Mouse (Mus musculus): ENCODE data around the gene Acoxl. TPM values are rescaled to one million over a fixed set of nuclear protein-coding genes. Genes with fewer than 3 reads are reported as not detected.

The Acoxl gene
- total and polyA plus RNA-seq, 3 experiments: 0.05 TPM; not detected in 1

GRCm38 (mm10) chr2:127968944-127969343, 130.3 kb downstream of the Acoxl start:
- peaks cover 12% of the 10 kb centered on the region for H3K4me1 ChIP-seq (ENCODE audit: insufficient read depth, low read depth, low read length)
- no peaks in the 10 kb centered on the region for H3K9me3 ChIP-seq (replicated peaks)
- H3K36me3 ChIP-seq (replicated peaks): no peaks in the 10 kb centered on the region
- TF ChIP-seq CTCF (IDR thresholded peaks at IDR 0.05; ENCODE audit: low read depth, low read length): no peak
- TF ChIP-seq POLR2AphosphoS5 (IDR thresholded peaks at IDR 0.05; ENCODE audit: insufficient replicate concordance, low read depth, low read length): no peak
- TF ChIP-seq GATA2 (IDR thresholded peaks at IDR 0.05; ENCODE audit: borderline replicate concordance, low read depth, low read length): no peak
- no peak for TF ChIP-seq GATA1 (IDR thresholded peaks at IDR 0.05; ENCODE audit: borderline replicate concordance, low read length)
- no peak for TF ChIP-seq TAL1 (conservative IDR thresholded peaks at IDR 0.05; ENCODE audit: low read depth, low read length)
- H3K4me3 ChIP-seq (ENCODE audit: low read depth, low read length): no peak overlapping the region
- DNase-seq (ENCODE audit: low spot score) (no peak), ATAC-seq (ENCODE audit: extremely low read depth, insufficient number of reproducible peaks, low FRiP score, poor library complexity, severe bottlenecking) (peak; percentile 34; the same call in 1 of the 2 replicates)
- peaks cover 10% of the 10 kb centered on the region for H3K27me3 ChIP-seq (ENCODE audit: insufficient read depth, low read length)

GRCm38 (mm10) chr2:127976276-127976675, 137.6 kb downstream of the Acoxl start:
- Histone ChIP-seq H3K27me3 (ENCODE audit: insufficient read depth, low read length) (peaks cover 11% of the 10 kb centered on the region), H3K9me3 (replicated peaks) (no peaks in the 10 kb centered on the region), H3K36me3 (replicated peaks) (no peaks in the 10 kb centered on the region), H3K4me3 (ENCODE audit: low read depth, low read length) (no peak overlapping the region), H3K4me1 (ENCODE audit: insufficient read depth, low read depth, low read length) (no peaks in the 10 kb centered on the region)
- ATAC-seq (ENCODE audit: extremely low read depth, insufficient number of reproducible peaks, low FRiP score, poor library complexity, severe bottlenecking) (no peak), DNase-seq (ENCODE audit: low spot score) (no peak)
- TF ChIP-seq GATA2 (IDR thresholded peaks at IDR 0.05; ENCODE audit: borderline replicate concordance, low read depth, low read length): no peak
- no peak for TF ChIP-seq POLR2AphosphoS5 (IDR thresholded peaks at IDR 0.05; ENCODE audit: insufficient replicate concordance, low read depth, low read length)
- TF ChIP-seq TAL1 (conservative IDR thresholded peaks at IDR 0.05; ENCODE audit: low read depth, low read length): no peak
- TF ChIP-seq CTCF (IDR thresholded peaks at IDR 0.05; ENCODE audit: low read depth, low read length): no peak
- TF ChIP-seq GATA1 (IDR thresholded peaks at IDR 0.05; ENCODE audit: borderline replicate concordance, low read length): no peak

- no peaks in the 10 kb centered on the region for H3K9me3 ChIP-seq (replicated peaks)
- no peaks in the 10 kb centered on the region for H3K36me3 ChIP-seq (replicated peaks)
- no peaks in the 10 kb centered on the region for H3K4me1 ChIP-seq (ENCODE audit: insufficient read depth, low read depth, low read length)
- ATAC-seq (ENCODE audit: extremely low read depth, insufficient number of reproducible peaks, low FRiP score, poor library complexity, severe bottlenecking) (no peak), DNase-seq (ENCODE audit: low spot score) (no peak)
- TF ChIP-seq GATA2 (IDR thresholded peaks at IDR 0.05; ENCODE audit: borderline replicate concordance, low read depth, low read length) (no peak), CTCF (IDR thresholded peaks at IDR 0.05; ENCODE audit: low read depth, low read length) (no peak), POLR2AphosphoS5 (IDR thresholded peaks at IDR 0.05; ENCODE audit: insufficient replicate concordance, low read depth, low read length) (no peak), GATA1 (IDR thresholded peaks at IDR 0.05; ENCODE audit: borderline replicate concordance, low read length) (no peak), TAL1 (conservative IDR thresholded peaks at IDR 0.05; ENCODE audit: low read depth, low read length) (no peak)
- H3K27me3 ChIP-seq (ENCODE audit: insufficient read depth, low read length): peaks cover 12% of the 10 kb centered on the region
- H3K4me3 ChIP-seq (ENCODE audit: low read depth, low read length): no peak overlapping the region
Observed at GRCm38 (mm10) chr2:127978601-127979230, 140.0 kb downstream of the Acoxl start.

DNA sequence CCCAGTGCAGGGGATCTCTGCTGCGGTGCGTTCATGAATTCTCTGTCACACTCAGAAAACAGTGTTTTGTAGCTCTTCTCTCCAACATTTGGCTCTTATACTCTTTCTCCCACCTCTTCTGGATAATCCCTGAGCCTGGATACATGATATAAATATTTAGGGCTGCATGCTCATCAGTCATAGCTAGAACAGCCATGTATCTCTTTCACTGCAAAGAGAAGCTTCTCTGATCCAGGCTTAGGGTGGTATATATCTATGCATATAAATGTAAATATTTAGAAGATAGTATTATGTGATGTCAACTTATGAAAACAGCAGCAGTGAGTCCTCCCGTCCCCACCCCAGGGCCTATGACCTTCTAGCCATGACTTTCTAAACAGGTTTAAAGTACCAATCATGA, 143.9 kb downstream of the Acoxl start:
- ATAC-seq (ENCODE audit: extremely low read depth, insufficient number of reproducible peaks, low FRiP score, poor library complexity, severe bottlenecking): no peak
- Histone ChIP-seq H3K4me3 (ENCODE audit: low read depth, low read length) (no peak overlapping the region), H3K4me1 (ENCODE audit: insufficient read depth, low read depth, low read length) (no peaks in the 10 kb centered on the region), H3K36me3 (replicated peaks) (no peaks in the 10 kb centered on the region), H3K9me3 (replicated peaks) (no peaks in the 10 kb centered on the region), H3K27me3 (ENCODE audit: insufficient read depth, low read length) (peaks cover 11% of the 10 kb centered on the region)
- no peak for DNase-seq (ENCODE audit: low spot score)
- TF ChIP-seq POLR2AphosphoS5 (IDR thresholded peaks at IDR 0.05; ENCODE audit: insufficient replicate concordance, low read depth, low read length) (no peak), GATA2 (IDR thresholded peaks at IDR 0.05; ENCODE audit: borderline replicate concordance, low read depth, low read length) (no peak), TAL1 (conservative IDR thresholded peaks at IDR 0.05; ENCODE audit: low read depth, low read length) (no peak), GATA1 (IDR thresholded peaks at IDR 0.05; ENCODE audit: borderline replicate concordance, low read length) (no peak), CTCF (IDR thresholded peaks at IDR 0.05; ENCODE audit: low read depth, low read length) (no peak)

DNA sequence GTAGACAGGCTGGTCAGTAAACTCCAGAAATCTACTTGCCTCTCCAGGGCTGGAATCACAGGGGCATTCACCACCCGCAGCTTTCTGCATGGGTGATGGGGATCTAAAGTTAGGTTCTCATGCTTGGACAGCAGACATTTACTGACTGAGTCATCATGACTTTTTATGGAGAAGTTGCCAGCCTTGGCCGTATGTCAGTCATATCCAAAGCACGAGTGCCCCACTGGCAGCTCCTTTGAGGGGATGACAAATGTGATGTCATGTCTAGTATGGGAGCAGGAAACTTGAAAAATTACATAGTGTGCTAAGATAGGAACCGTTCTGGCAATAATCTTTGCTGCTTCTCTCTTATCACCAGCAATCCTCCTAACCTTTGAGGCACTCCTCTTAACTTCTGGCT, 144.6 kb downstream of the Acoxl start:
- TF ChIP-seq GATA1 (IDR thresholded peaks at IDR 0.05; ENCODE audit: borderline replicate concordance, low read length) (no peak), TAL1 (conservative IDR thresholded peaks at IDR 0.05; ENCODE audit: low read depth, low read length) (no peak), GATA2 (IDR thresholded peaks at IDR 0.05; ENCODE audit: borderline replicate concordance, low read depth, low read length) (no peak), CTCF (IDR thresholded peaks at IDR 0.05; ENCODE audit: low read depth, low read length) (no peak), POLR2AphosphoS5 (IDR thresholded peaks at IDR 0.05; ENCODE audit: insufficient replicate concordance, low read depth, low read length) (no peak)
- DNase-seq (ENCODE audit: low spot score) (no peak), ATAC-seq (ENCODE audit: extremely low read depth, insufficient number of reproducible peaks, low FRiP score, poor library complexity, severe bottlenecking) (no peak)
- Histone ChIP-seq H3K4me1 (ENCODE audit: insufficient read depth, low read depth, low read length) (no peaks in the 10 kb centered on the region), H3K4me3 (ENCODE audit: low read depth, low read length) (no peak overlapping the region), H3K9me3 (replicated peaks) (no peaks in the 10 kb centered on the region), H3K27me3 (ENCODE audit: insufficient read depth, low read length) (peaks cover 11% of the 10 kb centered on the region), H3K36me3 (replicated peaks) (no peaks in the 10 kb centered on the region)

GRCm38 (mm10) chr2:127983981-127984380, 145.3 kb downstream of the Acoxl start:
- no peaks in the 10 kb centered on the region for H3K36me3 ChIP-seq (replicated peaks)
- DNase-seq (ENCODE audit: low spot score) (no peak), ATAC-seq (ENCODE audit: extremely low read depth, insufficient number of reproducible peaks, low FRiP score, poor library complexity, severe bottlenecking) (no peak)
- no peaks in the 10 kb centered on the region for H3K4me1 ChIP-seq (ENCODE audit: insufficient read depth, low read depth, low read length)
- no peak overlapping the region for H3K4me3 ChIP-seq (ENCODE audit: low read depth, low read length)
- H3K9me3 ChIP-seq (replicated peaks): no peaks in the 10 kb centered on the region
- peaks cover 8% of the 10 kb centered on the region; the same call in 1 of the 2 replicates for H3K27me3 ChIP-seq (ENCODE audit: insufficient read depth, low read length)
- TF ChIP-seq CTCF (IDR thresholded peaks at IDR 0.05; ENCODE audit: low read depth, low read length) (no peak), GATA2 (IDR thresholded peaks at IDR 0.05; ENCODE audit: borderline replicate concordance, low read depth, low read length) (no peak), GATA1 (IDR thresholded peaks at IDR 0.05; ENCODE audit: borderline replicate concordance, low read length) (no peak), POLR2AphosphoS5 (IDR thresholded peaks at IDR 0.05; ENCODE audit: insufficient replicate concordance, low read depth, low read length) (no peak), TAL1 (conservative IDR thresholded peaks at IDR 0.05; ENCODE audit: low read depth, low read length) (no peak)
